Mouse (Mus musculus): ENCODE measurements around the gene Ddx51. TPM values are rescaled to one million over a fixed set of nuclear protein-coding genes. Genes with fewer than 3 reads are reported as not detected.

Gene Ddx51
- polyA plus RNA-seq, 1 experiment from 2014 or later = 18.2 TPM

- Histone ChIP-seq H3K27me3 (peaks cover 22% of the 10 kb centered on the region), H3K4me1 (replicated peaks) (no peaks in the 10 kb centered on the region), H3K4me2 (no peak overlapping the region), H3K9ac (no peak overlapping the region), H3K4me3 (replicated peaks) (no peak overlapping the region), H3K36me3 (no peaks in the 10 kb centered on the region), H3K27ac (no peak overlapping the region), H3K9me3 (replicated peaks) (no peaks in the 10 kb centered on the region)
- no peak for ATAC-seq (ENCODE audit: low read depth)
- DNase-seq = no peak
- 57% methylated on average over 2 of the region's 2 CpGs for WGBS (ENCODE audit: insufficient replicate concordance)
Observed at GRCm38 (mm10) chr5:110624319-110624718, 28.9 kb upstream of the Ddx51 start.

- Histone ChIP-seq H3K9me3 (replicated peaks) (no peaks in the 10 kb centered on the region), H3K9ac (no peak overlapping the region), H3K27ac (no peak overlapping the region), H3K27me3 (peaks cover 29% of the 10 kb centered on the region), H3K4me1 (replicated peaks) (no peaks in the 10 kb centered on the region), H3K4me3 (replicated peaks) (no peak overlapping the region), H3K4me2 (no peak overlapping the region), H3K36me3 (no peaks in the 10 kb centered on the region)
- 61% methylated on average over 10 of the region's 10 CpGs for WGBS (ENCODE audit: insufficient replicate concordance)
- DNase-seq (no peak), ATAC-seq (ENCODE audit: low read depth) (no peak)
Observed at GRCm38 (mm10) chr5:110627351-110627750, 25.9 kb upstream of the Ddx51 start.

GRCm38 (mm10) chr5:110628156-110628555 is 25.1 kb upstream of the Ddx51 start:
- ATAC-seq (ENCODE audit: low read depth) = no peak
- WGBS (ENCODE audit: insufficient replicate concordance) = 28% methylated on average over 19 of the region's 19 CpGs

GRCm38 (mm10) chr5:110629525-110630120 is 23.6 kb upstream of the Ddx51 start:
- H3K27me3 ChIP-seq = peaks cover 31% of the 10 kb centered on the region
- 52% methylated on average over 2 of the region's 2 CpGs for WGBS (ENCODE audit: insufficient replicate concordance)
- no peak overlapping the region for H3K4me2 ChIP-seq
- H3K36me3 ChIP-seq = no peaks in the 10 kb centered on the region
- H3K4me3 ChIP-seq (replicated peaks) = no peak overlapping the region
- no peak for ATAC-seq (ENCODE audit: low read depth)
- no peak overlapping the region for H3K27ac ChIP-seq
- no peaks in the 10 kb centered on the region for H3K4me1 ChIP-seq (replicated peaks)
- no peaks in the 10 kb centered on the region for H3K9me3 ChIP-seq (replicated peaks)
- H3K9ac ChIP-seq = no peak overlapping the region
- no peak for DNase-seq

More at GRCm38 (mm10) chr5:110628156-110628555, 25.1 kb upstream of the Ddx51 start:
- no peak overlapping the region for H3K4me2 ChIP-seq
- no peaks in the 10 kb centered on the region for H3K9me3 ChIP-seq (replicated peaks)
- no peak overlapping the region for H3K4me3 ChIP-seq (replicated peaks)
- no peaks in the 10 kb centered on the region for H3K36me3 ChIP-seq
- no peaks in the 10 kb centered on the region for H3K4me1 ChIP-seq (replicated peaks)
- no peak overlapping the region for H3K27ac ChIP-seq
- no peak for DNase-seq
- H3K9ac ChIP-seq = no peak overlapping the region
- peaks cover 29% of the 10 kb centered on the region for H3K27me3 ChIP-seq

- DNase-seq = no peak
- H3K27me3 ChIP-seq = peaks cover 4% of the 10 kb centered on the region; the same call in 1 of the 2 replicates
Observed at GRCm38 (mm10) chr5:110635951-110636707, 17.1 kb upstream of the Ddx51 start.

GRCm38 (mm10) chr5:110638306-110639074 is 14.8 kb upstream of the Ddx51 start:
- Histone ChIP-seq H3K27me3 (peaks cover 4% of the 10 kb centered on the region; the same call in 1 of the 2 replicates), H3K9ac (no peak overlapping the region), H3K9me3 (replicated peaks) (no peaks in the 10 kb centered on the region), H3K4me3 (replicated peaks) (no peak overlapping the region), H3K4me1 (replicated peaks) (no peaks in the 10 kb centered on the region), H3K27ac (no peak overlapping the region), H3K4me2 (no peak overlapping the region), H3K36me3 (no peaks in the 10 kb centered on the region)
- ATAC-seq (ENCODE audit: low read depth) (no peak), DNase-seq (no peak)
- 66% methylated on average over 7 of the region's 7 CpGs for WGBS (ENCODE audit: insufficient replicate concordance)

More at GRCm38 (mm10) chr5:110635951-110636707, 17.1 kb upstream of the Ddx51 start:
- no peak overlapping the region for H3K4me3 ChIP-seq (replicated peaks)
- H3K4me1 ChIP-seq (replicated peaks) = no peaks in the 10 kb centered on the region
- no peaks in the 10 kb centered on the region for H3K36me3 ChIP-seq
- WGBS (ENCODE audit: insufficient replicate concordance) = 35% methylated on average over 6 of the region's 6 CpGs
- H3K9ac ChIP-seq = no peak overlapping the region
- no peak for ATAC-seq (ENCODE audit: low read depth)
- H3K4me2 ChIP-seq = no peak overlapping the region
- H3K27ac ChIP-seq = no peak overlapping the region
- H3K9me3 ChIP-seq (replicated peaks) = no peaks in the 10 kb centered on the region

GRCm38 (mm10) chr5:110639459-110639858 is 13.8 kb upstream of the Ddx51 start:
- H3K36me3 ChIP-seq = peaks cover 2% of the 10 kb centered on the region
- H3K4me2 ChIP-seq = peak overlapping the region; percentile 46
- H3K4me1 ChIP-seq (replicated peaks) = no peaks in the 10 kb centered on the region
- no peak overlapping the region for H3K27ac ChIP-seq
- peak overlapping the region; percentile 25; the same call in 1 of the 2 replicates for H3K4me3 ChIP-seq (replicated peaks)
- ATAC-seq (ENCODE audit: low read depth) (no peak), DNase-seq (peak; percentile 50)
- H3K9ac ChIP-seq = no peak overlapping the region
- H3K27me3 ChIP-seq = peaks cover 4% of the 10 kb centered on the region; the same call in 1 of the 2 replicates
- WGBS (ENCODE audit: insufficient replicate concordance) = 21% methylated on average over 12 of the region's 12 CpGs
- no peaks in the 10 kb centered on the region for H3K9me3 ChIP-seq (replicated peaks)

- Histone ChIP-seq H3K9me3 (replicated peaks) (no peaks in the 10 kb centered on the region), H3K9ac (no peak overlapping the region), H3K27ac (peak overlapping the region; percentile 69), H3K4me1 (replicated peaks) (peaks cover 30% of the 10 kb centered on the region), H3K4me3 (replicated peaks) (no peak overlapping the region), H3K27me3 (no peaks in the 10 kb centered on the region), H3K36me3 (peaks cover 68% of the 10 kb centered on the region), H3K4me2 (peak overlapping the region; percentile 19; the same call in 1 of the 2 replicates)
- DNase-seq (peak; percentile 61), ATAC-seq (ENCODE audit: low read depth) (peak; percentile 92)
Observed at GRCm38 (mm10) chr5:110646377-110646776, 6.9 kb upstream of the Ddx51 start.

- under 1% methylated on average over 37 of the region's 37 CpGs for WGBS (ENCODE audit: insufficient replicate concordance)
- Histone ChIP-seq H3K4me1 (replicated peaks) (peaks cover 31% of the 10 kb centered on the region), H3K9me3 (replicated peaks) (no peaks in the 10 kb centered on the region), H3K9ac (peak overlapping the region; percentile 92), H3K4me3 (replicated peaks) (peak overlapping the region; percentile 86), H3K4me2 (peak overlapping the region; percentile 94), H3K36me3 (peaks cover 78% of the 10 kb centered on the region), H3K27ac (peak overlapping the region; percentile 29), H3K27me3 (no peaks in the 10 kb centered on the region)
- no peak for DNase-seq
- peak; percentile 52 for ATAC-seq (ENCODE audit: low read depth)
Observed at GRCm38 (mm10) chr5:110653686-110654085, 435 bp downstream of the Ddx51 start.

- peaks cover 6% of the 10 kb centered on the region for H3K4me1 ChIP-seq (replicated peaks)
- H3K27ac ChIP-seq = no peak overlapping the region
- no peak overlapping the region for H3K9ac ChIP-seq
- H3K4me3 ChIP-seq (replicated peaks) = no peak overlapping the region
- H3K27me3 ChIP-seq = no peaks in the 10 kb centered on the region
- H3K4me2 ChIP-seq = no peak overlapping the region
- no peaks in the 10 kb centered on the region for H3K9me3 ChIP-seq (replicated peaks)
- DNase-seq (no peak), ATAC-seq (ENCODE audit: low read depth) (no peak)
- H3K36me3 ChIP-seq = peaks cover 92% of the 10 kb centered on the region
Observed at GRCm38 (mm10) chr5:110659682-110660081, 6.4 kb downstream of the Ddx51 start.

GRCm38 (mm10) chr5:110664041-110664440 is 10.8 kb downstream of the Ddx51 start:
- Histone ChIP-seq H3K9me3 (replicated peaks) (no peaks in the 10 kb centered on the region), H3K9ac (no peak overlapping the region), H3K27me3 (no peaks in the 10 kb centered on the region), H3K4me3 (replicated peaks) (no peak overlapping the region), H3K4me1 (replicated peaks) (no peaks in the 10 kb centered on the region), H3K36me3 (peaks cover 92% of the 10 kb centered on the region), H3K4me2 (no peak overlapping the region), H3K27ac (no peak overlapping the region)
- ATAC-seq (ENCODE audit: low read depth) (no peak), DNase-seq (no peak)
- 90% methylated on average over 2 of the region's 2 CpGs for WGBS (ENCODE audit: insufficient replicate concordance)
